Mouse (Mus musculus): ENCODE data around the gene Gnptg.

Gnptg gene

GRCm38 (mm10) chr17:25239695-25240636 lies at the start of gene Gnptg, which contains the start of gene Tsr3:
Gene Gnptg, minus strand, starts transcription at chr17:25240124.
Gene Tsr3, plus strand, starts transcription at chr17:25240170.
- DNase-seq (ENCODE audit: low spot score in 2 of 2), result peak; percentile 75 to 77

- DNase-seq (ENCODE audit: low spot score in 2 of 2), result peak in 1 of 2 experiments; percentile 39
Measured at GRCm38 (mm10) chr17:25288842-25289241, 48.9 kb upstream of the Gnptg start.

DNA sequence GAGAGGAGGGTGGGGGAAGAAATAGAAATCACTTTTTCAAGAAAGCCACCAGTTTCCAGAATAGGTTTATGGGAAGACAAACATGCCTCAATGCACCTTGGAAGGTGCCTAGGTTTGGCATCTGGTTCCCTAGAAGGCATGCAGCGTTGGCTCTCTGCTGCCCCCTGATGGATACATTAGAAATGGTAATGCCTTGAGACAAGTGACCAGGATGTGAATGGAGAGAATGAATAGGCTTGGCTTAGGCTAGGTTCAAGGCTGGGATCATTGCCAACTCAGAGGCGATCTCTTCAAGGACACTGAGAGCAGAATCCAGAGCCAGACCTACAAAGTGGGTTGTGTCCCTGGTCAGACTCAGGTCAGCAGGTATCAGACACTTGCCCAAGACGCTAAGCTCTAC lies 45.1 kb upstream of the Gnptg start:
- DNase-seq (ENCODE audit: low spot score in 2 of 2), result peak; percentile 20 to 31

DNA sequence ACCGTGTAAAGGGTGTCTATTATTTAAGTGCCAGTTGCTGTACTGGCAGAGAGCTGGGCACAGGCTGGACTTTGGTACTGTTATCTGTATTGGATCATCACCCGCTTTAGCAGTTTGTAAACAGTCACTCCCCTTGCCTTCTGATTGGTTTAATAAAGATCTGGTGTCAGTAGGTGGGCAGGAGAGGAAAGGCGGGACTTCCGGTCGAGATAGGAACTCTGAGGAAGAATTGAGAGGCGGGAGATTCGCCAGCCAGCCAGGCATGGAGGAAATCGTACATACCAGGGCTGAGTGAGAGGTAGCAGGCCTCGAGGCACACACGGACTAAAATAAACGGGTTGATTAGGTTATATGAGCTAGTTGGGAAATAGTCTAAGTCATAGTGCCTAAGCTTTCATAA lies 42.2 kb upstream of the Gnptg start:
- peak; percentile 36 to 41 for DNase-seq (ENCODE audit: low spot score in 2 of 2)

- DNase-seq (ENCODE audit: low spot score in 2 of 2), result no peak
Measured at GRCm38 (mm10) chr17:25275833-25276232, 35.9 kb upstream of the Gnptg start.

GRCm38 (mm10) chr17:25274571-25275346 lies 34.8 kb upstream of the Gnptg start, which contains the start of gene Ube2i:
Gene Ube2i, minus strand, starts transcription at chr17:25274622.
- no peak for DNase-seq (ENCODE audit: low spot score in 2 of 2)

DNA sequence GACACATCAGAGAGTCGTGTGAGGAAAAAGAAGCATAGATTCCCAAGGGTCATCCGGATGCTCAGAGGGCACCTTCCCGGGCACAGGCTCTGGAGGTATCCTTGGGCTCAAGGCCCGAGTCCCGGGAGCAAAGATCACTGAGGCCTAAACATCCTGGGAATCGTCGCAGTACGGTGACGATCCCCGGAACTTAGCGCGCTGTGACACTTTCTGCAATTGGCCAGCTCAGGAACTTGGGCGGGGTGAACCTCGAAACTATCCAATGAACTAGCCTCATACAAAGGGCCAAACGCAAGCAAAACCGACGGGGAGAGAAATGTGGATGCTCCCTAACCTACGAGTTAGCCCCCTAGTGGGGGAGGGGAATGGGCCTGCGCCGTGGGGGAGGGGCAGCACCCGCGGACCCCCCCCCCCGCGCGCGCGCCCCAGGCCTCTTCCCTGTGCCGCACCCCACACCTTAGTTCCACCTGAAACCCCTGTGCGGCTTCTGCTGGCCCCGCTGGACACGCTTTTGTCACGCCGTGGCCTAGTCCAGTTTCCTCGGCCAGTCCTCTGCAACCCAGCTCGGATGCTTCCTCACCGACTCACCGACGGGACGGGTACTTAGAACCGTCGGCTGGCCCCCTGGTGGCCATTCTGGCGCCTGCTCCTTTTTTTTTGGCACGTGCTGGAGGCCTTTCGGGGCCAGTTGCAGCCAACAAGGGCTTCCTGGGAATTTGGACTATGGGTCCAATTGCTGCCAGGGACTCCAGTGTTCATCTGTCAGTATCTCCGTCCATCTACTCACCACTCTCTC lies 34.0 kb upstream of the Gnptg start:
- peak; percentile 89 to 90 for DNase-seq (ENCODE audit: low spot score in 2 of 2)

- peak; percentile 85 to 92 for DNase-seq (ENCODE audit: low spot score in 2 of 2)
Measured at GRCm38 (mm10) chr17:25272951-25273705, 33.2 kb upstream of the Gnptg start.

- DNase-seq (ENCODE audit: low spot score in 2 of 2), result no peak
Measured at GRCm38 (mm10) chr17:25272326-25272725, 32.4 kb upstream of the Gnptg start.

GRCm38 (mm10) chr17:25270795-25271335 lies 30.9 kb upstream of the Gnptg start:
- no peak for DNase-seq (ENCODE audit: low spot score in 2 of 2)

DNA sequence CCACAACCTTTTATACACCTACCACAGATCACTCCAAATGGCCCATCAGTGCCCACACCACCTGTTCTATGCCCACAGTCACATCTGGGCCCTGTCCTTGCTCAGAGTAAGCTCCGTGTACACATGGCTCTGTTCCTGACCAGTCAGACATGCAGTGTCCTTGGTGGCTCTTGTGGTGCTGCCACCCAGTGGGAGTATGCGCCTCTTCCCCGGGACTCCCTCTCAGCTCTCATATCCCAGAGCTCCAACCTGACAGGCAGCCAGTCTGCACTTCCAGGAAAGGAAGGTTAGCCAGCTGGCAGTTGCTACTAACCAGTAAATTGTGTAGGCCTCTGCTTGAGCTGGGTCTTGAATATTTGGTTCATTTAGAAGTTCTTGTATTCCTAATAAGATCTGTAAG lies 24.5 kb upstream of the Gnptg start:
- no peak for DNase-seq (ENCODE audit: low spot score in 2 of 2)

DNA sequence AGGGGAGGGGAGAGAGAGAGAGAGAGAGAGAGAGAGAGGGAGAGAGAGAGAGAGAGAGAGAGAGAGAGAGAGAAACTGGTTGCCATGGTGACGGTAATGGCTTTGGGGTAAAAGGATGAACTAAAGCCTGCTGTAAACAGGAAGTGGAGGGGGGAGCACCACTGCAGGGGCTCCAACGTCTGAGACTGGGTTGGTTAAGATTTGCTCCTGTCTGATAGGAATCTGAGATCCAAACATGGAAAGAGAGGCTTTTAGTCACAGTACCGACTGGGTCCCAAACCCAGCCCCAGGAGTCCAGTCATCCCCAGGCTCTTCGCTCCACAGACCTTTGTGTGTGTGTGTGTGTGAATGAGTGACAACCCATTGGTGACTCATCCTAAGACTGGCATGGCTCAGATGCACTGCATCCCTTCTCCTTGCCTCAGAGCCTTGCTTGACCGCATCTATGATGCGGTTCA lies 17.9 kb upstream of the Gnptg start:
- DNase-seq (ENCODE audit: low spot score in 2 of 2), result no peak

DNA sequence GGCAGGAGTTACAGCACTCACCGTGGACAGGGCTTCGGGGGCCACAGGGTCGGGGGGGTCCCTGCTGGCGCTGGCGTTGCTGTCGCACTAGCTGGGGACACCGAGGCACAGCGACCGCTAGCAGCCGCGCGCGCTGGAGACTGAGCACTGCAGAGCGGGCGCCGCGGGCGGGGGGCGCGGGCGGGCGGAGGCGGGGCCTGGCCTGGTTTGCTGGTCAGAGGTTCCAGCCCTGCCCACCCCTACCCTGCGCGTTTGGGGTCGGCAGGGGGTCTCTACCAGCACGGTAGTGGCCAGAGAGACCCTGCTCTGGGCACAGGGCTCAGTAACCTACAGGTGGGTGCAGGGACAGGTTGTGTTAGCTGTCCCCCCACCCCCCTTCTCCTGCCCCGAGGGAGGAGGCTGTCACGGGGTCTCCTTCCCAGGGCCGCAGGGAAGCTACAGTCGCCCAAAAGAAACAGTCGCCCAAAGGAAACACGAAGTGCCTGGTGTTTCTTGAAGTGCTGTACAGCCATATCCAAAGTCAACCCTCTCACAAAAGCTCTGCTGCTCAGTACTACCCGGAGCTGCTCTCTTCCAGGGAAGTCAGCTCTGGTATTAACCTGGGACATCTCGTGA lies 16.3 kb upstream of the Gnptg start, which contains the start of gene Baiap3:
Baiap3 (minus strand) TSS at position 225 of the 615 bp plus-strand sequence.
- no peak for DNase-seq (ENCODE audit: low spot score in 2 of 2)

- DNase-seq (ENCODE audit: low spot score in 2 of 2), result no peak
Measured at GRCm38 (mm10) chr17:25255110-25255509, 15.2 kb upstream of the Gnptg start.

GRCm38 (mm10) chr17:25253760-25254159 lies 13.8 kb upstream of the Gnptg start:
- no peak for DNase-seq (ENCODE audit: low spot score in 2 of 2)

GRCm38 (mm10) chr17:25252643-25253042 lies 12.7 kb upstream of the Gnptg start:
- no peak for DNase-seq (ENCODE audit: low spot score in 2 of 2)

DNA sequence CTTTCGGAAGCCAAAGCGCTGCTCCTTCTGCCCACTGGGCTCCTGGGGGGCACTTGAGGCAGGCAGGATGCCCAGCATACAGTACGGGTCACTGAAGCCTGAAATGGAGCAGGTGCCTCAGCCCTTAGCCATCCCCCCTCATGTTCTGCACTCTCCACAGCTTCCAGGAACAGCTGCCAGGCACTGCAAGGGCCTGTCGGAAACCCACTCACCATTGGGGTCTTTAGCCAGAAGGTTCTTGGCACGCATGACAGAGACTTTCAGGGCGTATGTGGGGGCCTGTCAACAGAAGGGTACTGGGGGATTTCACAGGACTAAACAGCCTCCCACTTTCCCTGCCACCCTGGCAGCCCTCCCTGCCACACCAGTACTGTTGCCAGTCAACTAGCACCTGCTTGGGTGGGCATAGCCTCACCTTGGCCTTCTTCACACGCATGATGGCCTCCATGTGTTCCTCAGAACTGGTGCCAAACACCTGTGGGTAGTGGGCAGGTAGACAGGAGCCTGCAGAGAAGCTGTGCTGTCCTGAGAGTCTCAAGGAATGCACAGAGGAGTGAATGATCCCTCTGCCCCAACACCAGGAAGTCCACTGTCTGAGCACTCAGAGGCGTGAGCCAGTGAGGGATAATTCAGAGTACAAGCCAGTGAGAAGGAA lies 10.4 kb upstream of the Gnptg start:
- DNase-seq (ENCODE audit: low spot score in 2 of 2), result no peak

GRCm38 (mm10) chr17:25248033-25248750 lies 8.3 kb upstream of the Gnptg start:
- DNase-seq (ENCODE audit: low spot score in 2 of 2), result no peak

DNA sequence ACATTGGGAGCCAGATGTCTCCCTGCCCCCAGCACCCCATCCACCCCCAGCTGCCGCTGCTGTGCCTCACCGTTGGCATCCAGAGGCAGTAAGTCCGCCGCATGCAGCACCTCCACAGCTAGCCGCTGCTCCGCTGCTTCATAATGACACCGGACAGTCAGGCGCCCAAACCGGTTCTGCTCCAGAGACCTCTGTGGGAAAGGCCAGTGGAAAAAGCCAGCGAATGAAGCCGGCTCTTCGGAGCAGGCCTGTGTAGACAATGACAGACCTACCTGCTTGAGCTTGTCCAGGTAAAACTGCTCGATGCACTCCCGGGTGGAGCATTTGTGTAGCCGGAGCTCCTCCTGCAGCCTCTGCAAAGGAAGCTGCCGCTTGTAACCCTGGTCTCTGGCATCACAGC lies 4.3 kb upstream of the Gnptg start:
- DNase-seq (ENCODE audit: low spot score in 2 of 2), result peak; percentile 64 to 84

Data from urinary bladder, adult 18-20 months (tissue).